In genomic region chr13:56132941-56133340, GRCm38 (mm10) we compare ENCODE assay signal across 10 mouse cellular contexts. TPM values are rescaled to one million over a fixed set of nuclear protein-coding genes. Genes with fewer than 3 reads are reported as not detected.
DNase-seq lines count a peak whose midpoint lies in the region; ATAC-seq lines count a peak whose summit lies in the region.
"Had no signal": no experiment of that assay in that cellular context is flagged by ENCODE, and none has a peak within 500 bp of the region (broad histone marks: within the 10 kb centered on the region; RNA-seq: fewer than 3 reads in every experiment).

No protein-coding gene starts in this region.

- no peak overlapping the region for H3K27ac ChIP-seq in kidney, embryonic 15.5 days
- H3K27ac ChIP-seq in limb, embryonic 13.5 days: no peak overlapping the region
- H3K27ac ChIP-seq: limb, embryonic 15.5 days had no signal

- H3K36me3 ChIP-seq in kidney, embryonic 15.5 days: peaks cover 26% of the 10 kb centered on the region
- H3K36me3 ChIP-seq in limb, embryonic 13.5 days: peaks cover 33% of the 10 kb centered on the region

- no peaks in the 10 kb centered on the region for H3K9me3 ChIP-seq in kidney, embryonic 15.5 days (replicated peaks)
- no peaks in the 10 kb centered on the region for H3K9me3 ChIP-seq in limb, embryonic 13.5 days
- H3K9me3 ChIP-seq: limb, embryonic 15.5 days had no signal

- peak; percentile 38 for DNase-seq in adrenal gland, postnatal 14 days
- no peak for DNase-seq in adrenal gland, adult 8-10 months
- no peak for DNase-seq in kidney, adult 11 months
- peak; percentile 47 for DNase-seq in 416B (ENCODE audit: low read depth)
- DNase-seq in cerebellum, adult 18-20 months: no peak
- DNase-seq: kidney, postnatal 10 days had no signal

- H3K4me3 ChIP-seq in kidney, embryonic 15.5 days (replicated peaks): 0 out of 2 replicates have a peak overlapping the region, but pooled peaks have one; percentile 94
- peak overlapping the region; percentile 97 for H3K4me3 ChIP-seq in limb, embryonic 13.5 days
- H3K4me3 ChIP-seq: limb, embryonic 15.5 days had no signal

- no peak overlapping the region for H3K9ac ChIP-seq in kidney, embryonic 15.5 days
- H3K9ac ChIP-seq in limb, embryonic 13.5 days: peak overlapping the region; percentile 48
- H3K9ac ChIP-seq: limb, embryonic 15.5 days had no signal

- ATAC-seq in kidney, embryonic 15.5 days (replicated peaks; ENCODE audit: low FRiP score): no peak
- no peak for ATAC-seq in limb, embryonic 13.5 days (ENCODE audit: low FRiP score, low read depth)
- no peak for ATAC-seq in erythroblast, adult 5-6 weeks (replicated peaks; ENCODE audit: low FRiP score, poor library complexity, severe bottlenecking)

- H3K4me2 ChIP-seq in kidney, embryonic 15.5 days: peak overlapping the region; percentile 82
- H3K4me2 ChIP-seq in limb, embryonic 13.5 days (replicated peaks): peak overlapping the region; percentile 89

- no peaks in the 10 kb centered on the region for H3K27me3 ChIP-seq in kidney, embryonic 15.5 days
- no peaks in the 10 kb centered on the region for H3K27me3 ChIP-seq in limb, embryonic 13.5 days
- H3K27me3 ChIP-seq: limb, embryonic 15.5 days had no signal

- WGBS in kidney, embryonic 15.5 days: 72% methylated on average over 7 of the region's 7 CpGs
- whole genome bisulfite sequencing in limb, embryonic 13.5 days: 74% methylated on average over 7 of the region's 7 CpGs

- H3K4me1 ChIP-seq in kidney, embryonic 15.5 days: peaks cover 39% of the 10 kb centered on the region
- peaks cover 51% of the 10 kb centered on the region for H3K4me1 ChIP-seq in limb, embryonic 13.5 days

RNA-seq across cellular contexts. Expression of gene H2afy, which starts 3.2 kb away (rescaled TPM):
- 126 and 140 TPM in 2 replicates for total RNA-seq in adrenal gland, postnatal 14 days (2021)
- 100 to 1,000 TPM; 130 to 162 (median 139) TPM for total RNA-seq in adrenal gland, adult 8-10 months (2022)
- polyA plus RNA-seq in kidney, embryonic 15.5 days (2015; fragmentation: Nextera tagmentation; extraction: Ambion mirVana): 395 and 406 TPM in 2 replicates
- polyA plus RNA-seq in limb, embryonic 13.5 days (2015; fragmentation: Nextera tagmentation; extraction: Ambion mirVana): 422 and 433 TPM in 2 replicates
- 54.5 and 67.6 TPM in 2 replicates for total RNA-seq in erythroblast, adult 5-6 weeks (2015; ENCODE audit: low replicate concordance)
- total RNA-seq in erythroblast, adult 5-6 weeks (2017; ENCODE audit: low replicate concordance): 88.9 and 102 TPM in 2 replicates

RNA-seq across cellular contexts. Expression of gene Tifab, which starts 45.7 kb away (rescaled TPM):
- 1.1 and 2.4 TPM in 2 replicates for total RNA-seq in adrenal gland, postnatal 14 days (2021)
- 1 to 10 TPM; 1.9 to 5.3 (median 4.4) TPM for total RNA-seq in adrenal gland, adult 8-10 months (2022)
- polyA plus RNA-seq in kidney, embryonic 15.5 days (2015; fragmentation: Nextera tagmentation; extraction: Ambion mirVana): 2.1 and 2.4 TPM in 2 replicates
- 1.5 and 1.7 TPM in 2 replicates for polyA plus RNA-seq in limb, embryonic 13.5 days (2015; fragmentation: Nextera tagmentation; extraction: Ambion mirVana)
- total RNA-seq in erythroblast, adult 5-6 weeks (2015; ENCODE audit: low replicate concordance): 8.4 and 18.3 TPM in 2 replicates
- 10.9 and 16.3 TPM in 2 replicates for total RNA-seq in erythroblast, adult 5-6 weeks (2017; ENCODE audit: low replicate concordance)

Comparison
In these comparisons a context has a peak if more than half of its experiments do, and no peak if none do; other contexts are left out.
1. DNase-seq: peak in adrenal gland, postnatal 14 days (single experiment) and 416B (single experiment); none in adrenal gland, adult 8-10 months (single experiment), kidney, adult 11 months (single experiment) and cerebellum, adult 18-20 months (0 of 2).